Mouse (Mus musculus) liver, postnatal 0 days (tissue): ENCODE measurements around the gene Nek6. TPM values are rescaled to one million over a fixed set of nuclear protein-coding genes. Genes with fewer than 3 reads are reported as not detected.
A peak's percentile ranks its signal among the peaks of the same experiment; 100 is the strongest.

Source experiments
- ATAC-seq: fragments of 200-750 bp; cut with Nextera tagmentation; 2 replicates; pipeline ENCODE4 v1.8.0; 2017; ENCODE audit warnings: mild to moderate bottlenecking, moderate library complexity
- DNase-seq: peaks from one replicate; pipeline ENCODE4 v3.0.0-alpha.2; 2016
- H3K27ac ChIP-seq: fragments of 300-500 bp; sonication (generic); 2 replicates; pipeline ENCODE4 v1.5.1; 2014; ENCODE audit warnings: antibody characterized with exemption, moderate library complexity, mild to moderate bottlenecking, low read depth
- H3K27me3 ChIP-seq: fragments of 300-500 bp; sonication (generic); 2 replicates; pipeline ENCODE4 v1.6.1; 2014; ENCODE audit warnings: low read length, control low read depth, mixed read lengths; ENCODE audit not compliant: insufficient read depth
- H3K36me3 ChIP-seq: fragments of 300-500 bp; sonication (generic); replicated peaks from 2 replicates; pipeline ENCODE4 v1.6.1; 2014; ENCODE audit warnings: mild to moderate bottlenecking, control low read depth, low read length, moderate library complexity, mixed read lengths; ENCODE audit not compliant: insufficient read depth
- H3K4me1 ChIP-seq: fragments of 300-500 bp; sonication (generic); 2 replicates; pipeline ENCODE4 v1.6.1; 2014; ENCODE audit warnings: antibody characterized with exemption, mild to moderate bottlenecking, control low read depth; ENCODE audit not compliant: insufficient read depth
- H3K4me2 ChIP-seq: fragments of 300-500 bp; sonication (generic); 2 replicates; pipeline ENCODE4 v1.6.1; 2014; ENCODE audit warnings: low read depth, mild to moderate bottlenecking, low read length, moderate library complexity, mixed read lengths
- H3K4me3 ChIP-seq: fragments of 300-500 bp; sonication (generic); 2 replicates; pipeline ENCODE4 v1.5.1; 2014; ENCODE audit warnings: low read depth, low read length
- H3K9ac ChIP-seq: fragments of 300-500 bp; sonication (generic); replicated peaks from 2 replicates; pipeline ENCODE4 v1.6.1; 2014; ENCODE audit warnings: mild to moderate bottlenecking, moderate library complexity
- H3K9me3 ChIP-seq: fragments of 300-500 bp; sonication (generic); 2 replicates; pipeline ENCODE4 v1.6.1; 2016; ENCODE audit warnings: mild to moderate bottlenecking, control low read depth, low read length, mixed read lengths
- CTCF ChIP-seq: sonication (generic); IDR thresholded peaks from 2 replicates; pipeline ENCODE4 v1.5.1; 2016; ENCODE audit warnings: antibody characterized with exemption, low read depth
- EP300 ChIP-seq: IDR thresholded peaks from 2 replicates; pipeline ENCODE4 v1.6.1; 2016; ENCODE audit warnings: antibody characterized with exemption, low read depth, mild to moderate bottlenecking
- WGBS: fragments of 180-500 bp; shearing (Covaris S2); extraction: QIAGEN DNeasy Blood & Tissue Kit; methylation state at CpG from one replicate; pipeline ENCODE4 v1.1.7; 2014; ENCODE audit not compliant: insufficient replicate concordance; 5-methylcytosine and 5-hydroxymethylcytosine counted together
- polyA plus RNA-seq: library from polyadenylated mRNA; unstranded; fragments of >200 nt; fragmentation: Nextera tagmentation; extraction: Ambion mirVana; gene quantifications from 2 replicates; pipeline ENCODE4 v1.2.1, GENCODE M21; 2015

The Nek6 gene
- polyA plus RNA-seq, 1 experiment from 2014 or later, result 39.7 TPM

DNA sequence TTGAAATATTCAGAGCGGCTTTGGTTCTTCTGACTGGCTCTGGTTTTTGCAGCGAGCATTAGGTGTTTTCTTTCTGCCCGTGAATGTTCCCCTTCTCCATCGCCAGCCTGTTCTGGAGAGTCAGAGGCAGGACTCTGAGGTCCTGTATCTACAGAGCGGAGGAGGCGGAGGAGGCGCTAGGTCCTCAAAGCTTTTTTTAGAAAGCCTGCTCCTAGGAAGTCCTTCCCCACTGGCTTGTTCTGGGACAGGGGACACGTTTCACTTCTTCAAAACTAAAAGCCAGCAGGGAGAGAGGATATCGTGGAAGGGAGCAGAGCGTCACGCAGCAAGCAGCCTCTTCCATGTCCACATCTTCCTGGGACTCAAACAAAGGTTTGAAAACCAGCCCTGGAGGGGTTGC, 26.9 kb upstream of the Nek6 start:
- H3K27ac ChIP-seq, result peak overlapping the region; percentile 94
- H3K4me3 ChIP-seq, result no peak overlapping the region
- H3K4me1 ChIP-seq, result peaks cover 36% of the 10 kb centered on the region
- H3K27me3 ChIP-seq, result no peaks in the 10 kb centered on the region
- DNase-seq (no peak), ATAC-seq (no peak)
- TF ChIP-seq CTCF, result no peak
- no peak for TF ChIP-seq EP300
- no peak overlapping the region for H3K9ac ChIP-seq
- H3K9me3 ChIP-seq, result no peaks in the 10 kb centered on the region
- H3K4me2 ChIP-seq, result no peak overlapping the region
- 67% methylated on average over 11 of the region's 11 CpGs for WGBS
- no peaks in the 10 kb centered on the region for H3K36me3 ChIP-seq

DNA sequence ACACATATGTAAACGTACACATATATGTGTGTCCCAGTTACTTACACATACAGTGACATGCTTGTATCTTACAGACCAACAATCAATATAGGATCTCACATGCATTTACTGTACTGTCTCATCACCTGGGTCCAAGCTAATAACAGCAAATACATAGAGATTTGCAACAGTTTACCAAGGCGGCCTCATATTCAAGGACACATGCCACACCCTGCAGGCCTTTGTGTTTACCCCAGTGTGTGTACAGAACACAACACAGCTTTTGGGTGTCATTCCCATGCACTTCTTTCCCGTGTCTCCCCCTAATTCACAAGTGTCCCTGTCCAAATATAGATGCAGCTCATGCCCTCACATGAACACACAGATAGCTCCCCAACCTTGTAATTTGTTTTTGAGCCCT, 26.0 kb upstream of the Nek6 start:
- WGBS, result 50% methylated on average over 3 of the region's 3 CpGs
- Histone ChIP-seq H3K9me3 (no peaks in the 10 kb centered on the region), H3K4me1 (peaks cover 33% of the 10 kb centered on the region), H3K9ac (no peak overlapping the region), H3K36me3 (no peaks in the 10 kb centered on the region), H3K4me2 (peak overlapping the region; percentile 47; the same call in 1 of the 2 replicates), H3K27ac (peak overlapping the region; percentile 94), H3K27me3 (no peaks in the 10 kb centered on the region), H3K4me3 (no peak overlapping the region)
- TF ChIP-seq CTCF, result no peak
- TF ChIP-seq EP300, result no peak
- ATAC-seq (peak; percentile 27), DNase-seq (no peak)

DNA sequence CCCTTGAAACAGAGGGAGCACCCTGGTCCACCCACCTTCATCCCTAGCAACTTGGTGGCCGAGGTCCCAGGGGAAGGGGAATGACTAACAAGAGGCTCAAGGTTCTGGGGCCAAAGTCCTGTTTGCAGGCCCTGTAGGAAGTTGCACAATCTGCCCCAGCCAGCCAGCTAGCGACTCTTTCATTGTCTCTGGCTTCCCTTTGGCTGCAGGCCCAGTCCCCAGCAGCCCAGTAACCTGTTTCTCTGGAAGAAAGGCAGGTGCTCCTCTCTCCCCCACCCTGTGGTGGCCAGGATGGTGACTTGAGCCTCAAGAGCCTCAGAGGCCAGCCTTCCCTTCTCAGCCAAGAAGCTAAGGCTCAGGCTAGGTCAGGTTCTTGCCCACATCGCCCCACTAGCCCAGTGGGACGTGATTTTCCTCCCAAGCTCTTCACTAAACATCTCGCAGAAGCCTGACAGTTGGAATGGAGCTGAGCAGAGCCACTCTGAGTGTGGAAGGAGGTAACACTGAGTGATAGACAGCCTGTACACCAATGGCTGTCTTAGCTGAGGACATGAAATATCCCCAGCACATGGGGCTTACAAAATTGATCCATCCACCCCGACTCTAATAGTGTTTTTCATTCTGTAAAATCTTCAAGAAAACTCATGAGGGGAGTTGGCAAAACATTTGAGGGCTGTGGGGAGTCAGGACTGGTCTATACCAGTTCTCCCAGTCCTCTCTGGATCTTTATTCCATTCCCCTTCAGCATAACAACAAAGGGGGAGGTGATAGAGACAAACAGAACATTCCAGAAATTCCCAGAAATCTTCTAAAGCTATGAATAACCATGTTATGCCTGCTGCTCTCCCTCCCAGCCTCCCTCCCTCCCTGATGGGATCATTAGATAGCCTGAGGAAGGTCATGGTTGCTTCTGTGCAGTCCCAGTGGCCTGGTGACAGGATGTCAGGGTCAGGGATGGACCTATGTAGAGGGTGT, 25.2 kb upstream of the Nek6 start:
- 38% methylated on average over 6 of the region's 6 CpGs for WGBS
- no peaks in the 10 kb centered on the region for H3K9me3 ChIP-seq
- H3K4me2 ChIP-seq, result peak overlapping the region; percentile 47
- peaks cover 33% of the 10 kb centered on the region for H3K4me1 ChIP-seq
- no peaks in the 10 kb centered on the region for H3K27me3 ChIP-seq
- no peaks in the 10 kb centered on the region for H3K36me3 ChIP-seq
- ATAC-seq, result peak; percentile 90
- TF ChIP-seq EP300 (peak; percentile 72; the same call in 1 of the 2 replicates), CTCF (no peak)
- peak; percentile 83 for DNase-seq
- H3K27ac ChIP-seq, result peak overlapping the region; percentile 94
- H3K9ac ChIP-seq, result peak overlapping the region; percentile 16; the same call in 1 of the 2 replicates
- no peak overlapping the region for H3K4me3 ChIP-seq

DNA sequence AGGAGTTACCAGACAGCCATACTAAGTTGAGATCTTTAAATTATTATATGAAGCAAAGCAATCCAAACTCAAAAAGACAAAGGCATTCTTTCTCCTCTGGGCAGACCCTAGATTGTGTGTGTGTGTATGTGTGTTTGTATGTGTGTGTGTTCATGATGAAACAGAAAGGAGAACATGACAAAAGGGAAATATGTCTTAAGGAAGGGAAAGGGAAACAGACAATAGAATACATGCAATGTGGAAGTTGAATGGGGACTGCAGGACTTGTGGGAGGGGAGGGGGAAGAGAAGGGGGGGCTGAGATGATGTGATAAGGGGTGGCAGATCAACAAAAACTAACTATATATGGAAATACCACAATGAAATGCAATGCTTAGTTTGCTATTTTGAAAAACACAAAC, 13.8 kb upstream of the Nek6 start:
- ATAC-seq (no peak), DNase-seq (no peak)
- H3K27me3 ChIP-seq, result no peaks in the 10 kb centered on the region
- no peak overlapping the region for H3K4me3 ChIP-seq
- no peak overlapping the region for H3K9ac ChIP-seq
- H3K36me3 ChIP-seq, result no peaks in the 10 kb centered on the region
- H3K9me3 ChIP-seq, result no peaks in the 10 kb centered on the region
- no peak overlapping the region for H3K4me2 ChIP-seq
- H3K27ac ChIP-seq, result no peak overlapping the region
- 0 out of 2 replicates have a peak, but pooled peaks cover 4% of the 10 kb centered on the region for H3K4me1 ChIP-seq
- no peak for TF ChIP-seq CTCF
- TF ChIP-seq EP300, result no peak

DNA sequence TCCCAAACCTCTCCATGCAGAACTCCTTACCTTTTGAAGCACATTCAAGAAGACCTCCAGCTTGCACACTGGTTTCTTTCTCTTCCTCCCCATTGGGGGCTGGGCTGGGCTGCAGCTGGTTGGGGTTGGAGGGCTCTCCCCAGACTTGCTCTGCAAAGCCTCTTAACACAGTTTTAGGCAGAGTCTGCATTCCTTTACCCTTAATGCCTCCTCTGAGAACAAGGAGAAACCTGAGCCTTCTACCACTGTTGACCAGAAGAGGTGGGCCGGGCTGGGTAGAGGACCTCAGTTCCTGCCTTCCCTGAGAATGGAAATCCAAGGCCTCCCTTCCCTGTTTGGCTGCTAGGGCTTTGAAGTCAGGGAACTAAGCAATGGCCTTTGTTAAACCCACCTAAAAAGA, 9.8 kb upstream of the Nek6 start:
- Histone ChIP-seq H3K9ac (no peak overlapping the region), H3K4me1 (peaks cover 13% of the 10 kb centered on the region), H3K27me3 (no peaks in the 10 kb centered on the region), H3K27ac (no peak overlapping the region), H3K9me3 (no peaks in the 10 kb centered on the region), H3K4me3 (no peak overlapping the region), H3K36me3 (no peaks in the 10 kb centered on the region), H3K4me2 (no peak overlapping the region)
- no peak for DNase-seq
- no peak for TF ChIP-seq EP300
- TF ChIP-seq CTCF, result no peak
- 57% methylated on average over 1 of the region's 1 CpGs for WGBS
- ATAC-seq, result no peak

DNA sequence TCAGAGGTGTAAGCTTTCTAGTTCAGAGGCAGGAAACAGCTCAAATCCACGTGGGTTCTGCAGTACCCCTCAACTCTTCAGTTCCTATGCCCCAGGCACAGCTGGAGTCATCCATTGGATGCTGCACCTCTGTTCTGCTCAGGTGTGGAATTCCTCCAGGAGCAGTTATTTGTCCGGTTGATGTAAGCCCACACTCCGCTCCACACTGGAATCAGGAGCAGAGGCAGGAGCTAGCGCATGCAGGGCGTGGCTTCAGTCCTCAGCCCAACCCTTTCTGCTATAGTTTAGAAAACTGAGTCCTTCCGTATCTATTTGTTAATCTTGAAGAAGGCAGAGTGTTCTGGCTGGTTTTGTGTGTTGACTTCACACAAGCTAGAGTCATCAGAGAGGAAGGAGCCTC, 9.3 kb upstream of the Nek6 start:
- no peak overlapping the region for H3K4me3 ChIP-seq
- DNase-seq (no peak), ATAC-seq (0 out of 2 replicates have a peak, but pooled peaks have one; percentile 15)
- H3K36me3 ChIP-seq, result no peaks in the 10 kb centered on the region
- no peak overlapping the region for H3K4me2 ChIP-seq
- 59% methylated on average over 6 of the region's 6 CpGs for WGBS
- H3K27ac ChIP-seq, result no peak overlapping the region
- H3K9ac ChIP-seq, result no peak overlapping the region
- TF ChIP-seq EP300 (no peak), CTCF (no peak)
- no peaks in the 10 kb centered on the region for H3K27me3 ChIP-seq
- H3K9me3 ChIP-seq, result no peaks in the 10 kb centered on the region
- peaks cover 13% of the 10 kb centered on the region for H3K4me1 ChIP-seq
